Mouse (Mus musculus): Measurements from ENCODE around the gene Rreb1. TPM values are rescaled to one million over a fixed set of nuclear protein-coding genes. Genes with fewer than 3 reads are reported as not detected.

Gene Rreb1
- polyA plus RNA-seq, 1 experiment from 2014 or later = 4.8 TPM

DNA sequence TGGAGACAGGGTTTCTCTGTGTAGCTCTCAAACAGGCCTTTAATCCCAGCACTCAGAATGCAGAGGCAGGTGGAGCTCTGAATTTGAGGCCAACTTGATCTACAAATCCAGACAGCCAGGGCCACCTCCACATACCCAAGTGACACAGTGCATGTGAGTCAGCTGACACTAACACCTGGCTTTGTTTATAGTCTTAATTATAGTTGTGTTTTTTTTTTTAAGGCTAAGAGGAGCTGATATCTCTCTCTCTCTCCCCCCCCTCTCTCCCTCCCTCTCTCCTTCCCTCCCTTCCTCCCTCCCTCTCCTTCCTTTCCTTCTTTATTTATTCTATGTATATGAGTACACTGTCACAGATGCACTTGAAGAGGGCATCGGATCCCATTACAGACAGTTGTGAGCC, 86.5 kb downstream of the Rreb1 start:
- Histone ChIP-seq H3K27ac (peak overlapping the region; percentile 70; the same call in 1 of the 2 replicates), H3K4me1 (replicated peaks) (peaks cover 96% of the 10 kb centered on the region), H3K4me3 (replicated peaks) (no peak overlapping the region), H3K4me2 (no peak overlapping the region), H3K9ac (0 out of 2 replicates have a peak overlapping the region, but pooled peaks have one; percentile 13), H3K36me3 (peaks cover 7% of the 10 kb centered on the region), H3K9me3 (replicated peaks) (no peaks in the 10 kb centered on the region), H3K27me3 (no peaks in the 10 kb centered on the region)
- ATAC-seq (ENCODE audit: low read depth) (no peak), DNase-seq (no peak)
- WGBS (ENCODE audit: insufficient replicate concordance) = 70% methylated on average over 1 of the region's 1 CpGs

DNA sequence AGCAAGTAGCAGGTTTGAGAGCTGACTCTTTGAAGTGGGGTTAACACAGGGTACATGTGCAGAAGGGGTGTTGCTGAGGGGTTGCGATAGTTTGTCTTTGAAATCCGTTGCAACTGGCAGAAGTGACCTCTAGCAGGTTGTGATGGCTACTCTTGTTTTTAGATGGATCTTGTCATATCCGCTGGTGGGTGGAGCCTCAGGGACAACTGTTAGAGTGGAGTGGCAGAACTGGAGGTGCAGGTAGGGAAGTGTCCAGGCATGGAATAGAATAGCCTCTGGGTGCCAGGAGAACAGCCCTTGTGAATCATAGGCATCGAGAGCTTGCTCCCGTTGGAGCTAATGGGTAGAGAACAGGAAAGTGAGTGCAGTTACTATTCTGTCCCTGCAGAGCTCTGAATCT, 88.1 kb downstream of the Rreb1 start:
- Histone ChIP-seq H3K9ac (0 out of 2 replicates have a peak overlapping the region, but pooled peaks have one; percentile 27), H3K4me2 (no peak overlapping the region; the same call in 1 of the 2 replicates), H3K4me1 (replicated peaks) (peaks cover 99% of the 10 kb centered on the region), H3K36me3 (peaks cover 7% of the 10 kb centered on the region), H3K27me3 (no peaks in the 10 kb centered on the region), H3K9me3 (replicated peaks) (no peaks in the 10 kb centered on the region), H3K27ac (peak overlapping the region; percentile 77), H3K4me3 (replicated peaks) (no peak overlapping the region)
- WGBS (ENCODE audit: insufficient replicate concordance) = 39% methylated on average over 5 of the region's 5 CpGs
- DNase-seq = no peak
- no peak for ATAC-seq (ENCODE audit: low read depth)

DNA sequence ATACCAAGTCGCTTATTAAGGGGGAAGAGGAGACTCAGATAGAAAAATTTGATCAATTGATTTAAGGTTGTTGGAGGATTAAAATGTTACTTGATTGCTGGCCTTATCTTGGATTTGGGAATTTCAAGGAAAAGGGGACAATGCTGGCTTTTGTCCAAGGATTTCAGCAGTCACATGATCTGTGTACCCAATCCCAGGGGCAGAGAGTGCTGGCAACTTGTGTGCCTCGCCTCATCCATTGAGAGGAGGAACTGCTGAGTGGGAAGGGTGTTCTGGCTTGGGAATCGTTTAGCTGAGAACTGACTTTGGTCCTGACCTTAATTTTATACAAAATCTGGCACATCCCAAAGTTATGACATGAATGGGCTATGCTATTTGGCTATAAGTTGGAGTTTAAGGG, 88.6 kb downstream of the Rreb1 start:
- Histone ChIP-seq H3K4me3 (replicated peaks) (no peak overlapping the region), H3K27me3 (no peaks in the 10 kb centered on the region), H3K27ac (peak overlapping the region; percentile 77), H3K4me2 (no peak overlapping the region), H3K9me3 (replicated peaks) (no peaks in the 10 kb centered on the region), H3K9ac (peak overlapping the region; percentile 27; the same call in 1 of the 2 replicates), H3K4me1 (replicated peaks) (peaks cover 97% of the 10 kb centered on the region), H3K36me3 (peaks cover 7% of the 10 kb centered on the region)
- DNase-seq = no peak
- whole genome bisulfite sequencing (ENCODE audit: insufficient replicate concordance) = 46% methylated on average over 3 of the region's 3 CpGs
- no peak for ATAC-seq (ENCODE audit: low read depth)

DNA sequence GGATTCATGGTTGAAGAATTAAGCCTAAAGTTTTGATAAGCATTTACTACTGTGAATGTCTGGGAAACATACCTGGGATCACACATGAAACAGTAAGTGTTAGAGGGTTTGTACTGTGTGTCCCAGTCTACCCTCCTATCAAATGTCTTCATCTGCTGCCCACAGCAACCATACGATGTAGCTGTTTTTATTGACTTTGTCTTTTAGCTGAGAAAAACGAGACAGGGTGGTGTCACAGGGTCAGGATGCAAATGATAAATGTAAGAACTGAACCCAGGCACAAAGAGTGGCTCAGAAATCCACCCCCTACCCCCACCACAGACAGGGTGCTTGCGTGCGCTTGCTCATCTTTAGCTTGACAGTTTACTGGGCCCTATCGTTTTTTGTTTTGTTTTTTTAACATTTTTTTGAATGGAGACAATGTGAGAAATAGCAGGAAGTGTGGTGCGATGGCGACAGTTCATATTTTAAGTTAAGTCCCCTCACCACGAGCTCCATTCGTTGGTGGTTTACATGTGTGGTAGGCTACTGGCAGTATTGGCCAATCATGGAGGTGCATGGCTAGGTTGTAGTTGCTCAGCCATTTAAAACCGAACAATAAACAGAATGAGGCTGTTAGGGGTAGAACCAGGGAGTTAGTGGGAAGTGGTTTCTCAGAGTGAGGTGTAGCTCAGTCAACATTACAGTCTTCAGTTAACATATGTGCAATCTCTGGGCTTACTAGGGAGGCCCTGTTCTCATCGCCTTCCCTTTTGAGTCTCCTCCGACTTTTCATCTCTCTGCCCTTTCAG, 92.1 kb downstream of the Rreb1 start:
- H3K27ac ChIP-seq = peak overlapping the region; percentile 72
- H3K4me3 ChIP-seq (replicated peaks) = no peak overlapping the region
- peak overlapping the region; percentile 30 for H3K9ac ChIP-seq
- 36% methylated on average over 12 of the region's 12 CpGs for WGBS (ENCODE audit: insufficient replicate concordance)
- H3K9me3 ChIP-seq (replicated peaks) = no peaks in the 10 kb centered on the region
- ATAC-seq (ENCODE audit: low read depth) (peak; percentile 34; the same call in 1 of the 2 replicates), DNase-seq (no peak)
- peaks cover 97% of the 10 kb centered on the region for H3K4me1 ChIP-seq (replicated peaks)
- H3K36me3 ChIP-seq = no peaks in the 10 kb centered on the region
- peak overlapping the region; percentile 27; the same call in 1 of the 2 replicates for H3K4me2 ChIP-seq
- H3K27me3 ChIP-seq = no peaks in the 10 kb centered on the region

DNA sequence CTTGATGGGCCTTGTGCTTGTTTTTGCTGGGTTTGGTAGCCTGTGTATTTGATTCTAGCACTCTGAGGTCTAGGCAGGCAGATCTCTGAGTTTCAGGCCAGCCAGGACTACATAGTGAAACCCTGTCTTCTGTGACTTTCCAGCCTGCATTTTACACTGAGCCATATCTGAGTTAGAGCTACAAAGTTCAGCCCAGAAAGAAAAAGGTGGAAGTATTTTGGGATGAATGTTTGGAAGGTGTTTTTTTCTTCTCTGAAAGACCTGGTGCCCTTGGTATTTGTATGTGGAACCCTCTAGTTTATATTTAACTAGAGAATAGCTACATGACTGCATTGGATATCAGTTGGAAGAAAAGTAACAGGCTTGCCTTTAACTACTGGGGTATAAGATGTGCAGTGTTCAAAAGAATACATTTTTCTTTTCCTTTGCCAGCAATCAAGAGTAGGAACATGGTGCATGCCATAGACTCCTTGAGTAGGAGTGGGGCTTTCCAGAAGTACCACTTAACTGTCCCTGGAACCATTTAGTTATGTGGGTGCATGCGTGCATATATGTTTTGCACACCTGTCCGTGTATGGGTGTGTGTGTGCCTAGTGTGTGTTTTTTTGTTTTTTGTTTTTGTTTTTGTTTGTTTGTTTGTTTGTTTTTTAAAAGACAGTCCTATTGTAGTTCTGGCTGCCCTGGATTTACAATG, 94.1 kb downstream of the Rreb1 start:
- peaks cover 97% of the 10 kb centered on the region for H3K4me1 ChIP-seq (replicated peaks)
- no peak for ATAC-seq (ENCODE audit: low read depth)
- no peaks in the 10 kb centered on the region for H3K9me3 ChIP-seq (replicated peaks)
- peak overlapping the region; percentile 18; the same call in 1 of the 2 replicates for H3K4me2 ChIP-seq
- DNase-seq = no peak
- peak overlapping the region; percentile 8; the same call in 1 of the 2 replicates for H3K9ac ChIP-seq
- H3K36me3 ChIP-seq = no peaks in the 10 kb centered on the region
- no peaks in the 10 kb centered on the region for H3K27me3 ChIP-seq
- peak overlapping the region; percentile 89 for H3K27ac ChIP-seq
- H3K4me3 ChIP-seq (replicated peaks) = no peak overlapping the region
- 80% methylated on average over 2 of the region's 2 CpGs for WGBS (ENCODE audit: insufficient replicate concordance)

DNA sequence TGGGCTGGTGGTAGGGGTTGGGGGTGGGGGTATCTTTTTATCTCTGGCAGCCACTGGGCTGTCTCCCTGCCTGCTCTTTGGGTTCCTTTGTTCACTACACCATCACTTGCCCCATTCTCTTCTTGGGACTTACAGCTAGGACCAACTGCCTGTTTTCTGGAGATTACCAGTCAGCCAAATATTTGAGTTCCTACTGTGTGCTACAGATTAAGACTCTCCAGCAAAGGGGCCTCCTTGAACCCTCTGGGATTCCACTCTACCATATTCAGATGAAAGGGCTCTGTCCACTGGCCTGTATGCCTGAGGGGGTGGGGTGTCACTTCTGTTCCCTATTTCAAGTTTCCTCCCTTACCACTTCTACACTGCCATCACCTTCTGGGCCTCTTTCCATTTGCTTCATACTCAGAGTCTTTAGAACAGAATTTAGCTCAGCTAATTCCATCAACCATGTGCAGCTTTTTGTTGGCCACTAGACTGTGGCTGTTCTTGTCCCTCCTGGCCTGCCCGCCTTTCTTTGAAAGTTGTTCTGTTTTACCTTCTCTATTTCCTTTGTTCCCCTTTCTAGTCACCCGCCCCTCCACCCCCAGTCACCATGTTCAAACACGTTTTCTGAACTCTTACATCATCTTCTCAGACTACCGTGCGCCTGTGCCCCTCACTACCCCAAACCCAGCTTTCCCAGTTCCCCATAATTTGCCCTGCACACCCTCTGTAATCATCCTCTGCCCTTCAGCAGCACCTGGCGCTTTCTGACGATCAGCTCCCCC, 95.1 kb downstream of the Rreb1 start:
- DNase-seq (no peak), ATAC-seq (ENCODE audit: low read depth) (peak; percentile 81)
- Histone ChIP-seq H3K9ac (peak overlapping the region; percentile 59), H3K4me1 (replicated peaks) (peaks cover 97% of the 10 kb centered on the region), H3K4me3 (replicated peaks) (no peak overlapping the region), H3K9me3 (replicated peaks) (no peaks in the 10 kb centered on the region), H3K27ac (peak overlapping the region; percentile 89), H3K4me2 (peak overlapping the region; percentile 45), H3K36me3 (no peaks in the 10 kb centered on the region), H3K27me3 (no peaks in the 10 kb centered on the region)
- 29% methylated on average over 7 of the region's 7 CpGs for WGBS (ENCODE audit: insufficient replicate concordance)

DNA sequence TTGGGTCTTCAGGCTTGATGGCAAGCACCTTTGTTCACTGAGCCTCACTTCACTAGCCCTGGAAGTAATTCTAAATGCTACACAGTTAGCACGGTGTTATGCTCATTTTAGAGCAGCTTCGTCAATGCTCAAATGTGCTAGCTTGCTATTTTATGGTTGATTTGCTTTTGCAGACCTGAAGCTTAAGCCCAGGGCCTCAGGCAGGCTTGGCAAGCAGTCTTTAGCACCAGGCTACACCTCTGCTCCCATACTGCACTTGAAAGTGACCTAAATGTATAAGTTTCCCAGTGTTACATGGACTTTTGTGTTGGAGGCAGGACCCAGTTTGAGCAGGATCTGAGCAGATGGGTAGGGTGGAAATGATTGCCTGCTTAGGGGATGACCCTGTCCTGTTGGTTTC, 97.7 kb downstream of the Rreb1 start:
- no peaks in the 10 kb centered on the region for H3K9me3 ChIP-seq (replicated peaks)
- ATAC-seq (ENCODE audit: low read depth) = no peak
- peak overlapping the region; percentile 77 for H3K27ac ChIP-seq
- 84% methylated on average over 2 of the region's 2 CpGs for WGBS (ENCODE audit: insufficient replicate concordance)
- no peak overlapping the region for H3K4me2 ChIP-seq
- H3K9ac ChIP-seq = peak overlapping the region; percentile 40
- H3K36me3 ChIP-seq = no peaks in the 10 kb centered on the region
- H3K4me3 ChIP-seq (replicated peaks) = no peak overlapping the region
- no peaks in the 10 kb centered on the region for H3K27me3 ChIP-seq
- H3K4me1 ChIP-seq (replicated peaks) = peaks cover 97% of the 10 kb centered on the region
- DNase-seq = no peak

DNA sequence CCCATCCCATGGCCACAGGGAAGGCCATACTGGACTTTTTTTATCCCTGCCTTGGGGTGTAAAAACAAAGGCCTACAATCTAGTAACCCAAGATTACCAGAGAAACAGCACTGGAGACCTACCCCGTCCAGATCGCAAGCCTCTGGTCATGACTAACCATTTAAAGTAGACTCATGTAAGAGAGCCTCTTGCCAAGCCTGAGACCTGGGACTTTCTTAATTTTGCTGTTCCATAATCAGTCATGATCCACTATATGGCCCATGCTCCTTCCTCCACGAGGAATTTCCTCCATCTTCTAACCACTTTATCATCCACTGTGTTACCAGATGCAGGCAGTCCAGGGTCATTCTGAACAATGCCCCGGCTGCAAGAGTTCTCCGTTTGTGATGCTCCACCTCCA, 98.2 kb downstream of the Rreb1 start:
- Histone ChIP-seq H3K4me2 (no peak overlapping the region), H3K9ac (peak overlapping the region; percentile 40; the same call in 1 of the 2 replicates), H3K27ac (peak overlapping the region; percentile 77), H3K4me3 (replicated peaks) (no peak overlapping the region), H3K4me1 (replicated peaks) (peaks cover 97% of the 10 kb centered on the region), H3K27me3 (no peaks in the 10 kb centered on the region), H3K9me3 (replicated peaks) (no peaks in the 10 kb centered on the region), H3K36me3 (no peaks in the 10 kb centered on the region)
- 26% methylated on average over 5 of the region's 5 CpGs for WGBS (ENCODE audit: insufficient replicate concordance)
- DNase-seq = no peak
- no peak for ATAC-seq (ENCODE audit: low read depth)

DNA sequence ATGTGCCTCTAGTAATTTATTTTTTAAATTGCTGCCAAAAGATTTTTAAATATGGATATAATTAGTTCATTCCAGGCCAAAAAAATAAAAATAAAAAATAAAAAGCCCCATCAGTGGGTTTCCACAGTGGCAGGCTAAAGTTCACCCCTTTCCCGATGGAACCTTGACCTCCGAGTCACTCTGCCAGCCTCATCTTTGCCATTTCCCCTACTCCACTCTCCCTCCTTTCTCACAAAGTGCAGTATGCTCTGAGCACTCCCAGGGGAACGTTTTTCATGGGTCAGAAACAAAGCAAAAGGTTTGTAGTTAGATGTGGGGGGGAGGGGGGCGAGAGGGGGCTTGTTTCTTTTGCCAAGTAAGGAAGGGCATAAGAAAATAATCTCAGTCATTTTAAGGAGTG, 98.6 kb downstream of the Rreb1 start:
- ATAC-seq (ENCODE audit: low read depth) = no peak
- Histone ChIP-seq H3K4me1 (replicated peaks) (peaks cover 99% of the 10 kb centered on the region), H3K4me3 (replicated peaks) (no peak overlapping the region), H3K36me3 (no peaks in the 10 kb centered on the region), H3K9me3 (replicated peaks) (no peaks in the 10 kb centered on the region), H3K4me2 (no peak overlapping the region), H3K27ac (peak overlapping the region; percentile 86), H3K27me3 (no peaks in the 10 kb centered on the region), H3K9ac (0 out of 2 replicates have a peak overlapping the region, but pooled peaks have one; percentile 40)
- 48% methylated on average over 4 of the region's 4 CpGs for WGBS (ENCODE audit: insufficient replicate concordance)
- DNase-seq = no peak

DNA sequence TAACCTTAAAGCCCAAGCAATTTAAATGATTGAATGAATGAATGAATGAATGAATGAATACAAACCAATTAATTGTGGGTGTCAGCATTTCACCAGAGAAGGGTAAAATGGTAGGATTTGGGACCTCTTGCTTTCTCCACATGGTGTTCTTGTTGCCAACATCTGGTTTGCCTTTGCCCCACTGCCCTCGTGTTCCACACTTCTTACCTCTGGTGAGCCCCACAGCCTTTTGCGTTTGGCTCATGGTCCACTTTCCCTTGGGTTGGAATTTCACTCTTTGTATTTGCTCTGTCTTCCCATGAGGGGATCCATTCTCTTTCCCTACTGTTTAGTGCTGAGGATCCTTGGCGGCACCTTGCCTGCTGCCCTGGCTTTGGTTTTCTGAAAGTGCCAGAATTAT, 99.0 kb downstream of the Rreb1 start:
- Histone ChIP-seq H3K9me3 (replicated peaks) (no peaks in the 10 kb centered on the region), H3K4me1 (replicated peaks) (peaks cover 99% of the 10 kb centered on the region), H3K27ac (peak overlapping the region; percentile 86), H3K27me3 (no peaks in the 10 kb centered on the region), H3K4me2 (no peak overlapping the region), H3K9ac (0 out of 2 replicates have a peak overlapping the region, but pooled peaks have one; percentile 40), H3K36me3 (no peaks in the 10 kb centered on the region), H3K4me3 (replicated peaks) (no peak overlapping the region)
- WGBS (ENCODE audit: insufficient replicate concordance) = 73% methylated on average over 3 of the region's 3 CpGs
- no peak for DNase-seq
- ATAC-seq (ENCODE audit: low read depth) = no peak

DNA sequence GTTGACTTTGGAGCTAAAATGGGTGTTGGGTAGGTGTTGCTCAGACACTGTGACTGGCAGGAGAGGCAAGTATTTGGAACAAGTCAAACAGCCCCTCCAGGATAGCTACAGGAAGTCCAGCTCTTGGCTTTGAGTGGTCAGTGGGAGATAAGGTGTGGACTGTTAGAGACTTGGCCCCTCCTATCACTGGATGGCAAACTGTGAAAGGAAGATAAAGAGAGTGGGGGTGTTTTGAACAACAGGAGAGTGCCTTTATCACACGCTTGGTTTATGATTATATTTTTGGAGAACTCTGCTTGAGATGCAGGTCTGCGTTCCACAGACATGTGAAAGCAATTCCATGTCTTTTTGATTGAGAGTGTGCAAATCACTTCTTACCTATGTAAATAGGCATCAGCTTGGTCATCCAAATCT, 100.7 kb downstream of the Rreb1 start:
- ATAC-seq (ENCODE audit: low read depth) = peak; percentile 77
- Histone ChIP-seq H3K9me3 (replicated peaks) (no peaks in the 10 kb centered on the region), H3K4me1 (replicated peaks) (peaks cover 99% of the 10 kb centered on the region), H3K36me3 (0 out of 2 replicates have a peak, but pooled peaks cover 3% of the 10 kb centered on the region), H3K4me3 (replicated peaks) (peak overlapping the region; percentile 15; the same call in 1 of the 2 replicates), H3K4me2 (peak overlapping the region; percentile 65), H3K9ac (peak overlapping the region; percentile 65), H3K27ac (peak overlapping the region; percentile 86), H3K27me3 (no peaks in the 10 kb centered on the region)
- DNase-seq = peak; percentile 65
- WGBS (ENCODE audit: insufficient replicate concordance) = 15% methylated on average over 2 of the region's 2 CpGs
